Mouse (Mus musculus) olfactory bulb, adult 2 months (tissue): ENCODE measurements around the gene Csgalnact2. TPM values are rescaled to one million over a fixed set of nuclear protein-coding genes. Genes with fewer than 3 reads are reported as not detected.

Source experiments
- H3K27ac ChIP-seq: fragments of 200-500 bp; 2 replicates; pipeline ENCODE4 v1.5.1; 2012; ENCODE audit warnings: low read depth, low read length; ENCODE audit not compliant: insufficient read depth
- H3K4me1 ChIP-seq: fragments of 200-500 bp; 2 replicates; pipeline ENCODE4 v1.6.1; 2012; ENCODE audit warnings: low read length; ENCODE audit not compliant: control insufficient read depth, insufficient read depth
- H3K4me3 ChIP-seq: fragments of 200-500 bp; 2 replicates; pipeline ENCODE4 v1.5.1; 2012; ENCODE audit warnings: mild to moderate bottlenecking, low read depth, low read length, moderate library complexity; ENCODE audit not compliant: insufficient read depth
- CTCF ChIP-seq: fragments of 200-500 bp; IDR thresholded peaks from 2 replicates; pipeline ENCODE4 v1.5.1; 2012; ENCODE audit warnings: low read depth, mild to moderate bottlenecking, low read length, moderate library complexity; ENCODE audit not compliant: insufficient read depth
- POLR2A ChIP-seq: fragments of 200-500 bp; IDR thresholded peaks from 2 replicates; pipeline ENCODE4 v1.6.1; 2012; ENCODE audit warnings: mild to moderate bottlenecking, low read depth, low read length, moderate library complexity; ENCODE audit not compliant: insufficient read depth
- WGBS: fragments of 180-500 bp; shearing (Covaris S2); methylation state at CpG from one replicate; pipeline ENCODE4 v1.1.7; 2018; 5-methylcytosine and 5-hydroxymethylcytosine counted together
- polyA plus RNA-seq: library from polyadenylated mRNA; stranded (reverse); fragments of >200 nt; gene quantifications from 2 replicates; pipeline ENCODE4 v1.2.4, GENCODE M21; 2012; ENCODE audit warnings: low replicate concordance; ENCODE audit not compliant: missing spikeins, insufficient read depth, insufficient read length

The Csgalnact2 gene
- polyA plus RNA-seq, 1 experiment: not detected

DNA sequence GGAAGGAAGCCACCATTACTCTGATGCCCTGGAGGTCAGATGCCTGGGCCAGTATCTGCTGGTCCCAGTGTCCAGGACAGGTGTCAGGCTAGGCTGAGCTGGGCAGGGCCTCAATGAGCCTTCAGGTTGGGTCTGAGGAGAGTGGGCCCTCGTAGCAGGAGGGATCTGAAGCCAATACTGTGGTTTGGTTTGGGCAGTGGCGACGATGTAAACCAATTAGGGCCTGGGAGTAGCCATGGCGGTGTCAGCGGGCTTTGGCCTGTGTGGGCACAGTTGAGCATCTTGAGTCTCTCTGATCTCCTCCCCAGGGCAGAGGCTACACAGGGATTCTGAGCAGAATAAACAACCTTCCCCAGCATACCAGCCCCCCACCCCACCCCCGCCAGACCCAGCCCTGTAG lies 55.3 kb downstream of the Csgalnact2 start:
- WGBS: 83% methylated on average over 6 of the region's 6 CpGs
- H3K4me1 ChIP-seq: peaks cover 30% of the 10 kb centered on the region

DNA sequence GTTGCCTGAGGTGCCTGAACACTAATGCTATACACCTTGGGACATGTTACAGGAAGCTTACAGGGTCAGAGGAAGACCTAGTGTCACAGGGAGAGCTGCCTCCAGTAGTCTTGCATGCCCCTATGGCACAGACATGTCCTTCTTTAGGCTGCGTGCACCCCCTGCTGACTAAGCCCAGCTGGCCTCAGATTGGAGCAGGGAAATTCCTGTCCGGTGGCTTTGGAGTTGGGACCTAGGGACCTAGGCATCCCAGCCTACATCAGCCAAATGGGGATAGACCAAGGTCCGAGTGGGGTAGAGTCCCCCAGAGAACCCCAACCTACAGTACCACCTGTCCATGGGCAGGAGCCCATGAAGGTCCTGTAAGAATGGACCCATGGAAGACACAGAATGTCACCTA lies 56.6 kb downstream of the Csgalnact2 start:
- H3K4me3 ChIP-seq: no peak overlapping the region
- H3K4me1 ChIP-seq: peaks cover 42% of the 10 kb centered on the region
- 80% methylated on average over 3 of the region's 3 CpGs for WGBS
- TF ChIP-seq CTCF: no peak
- no peak for TF ChIP-seq POLR2A
- no peak overlapping the region for H3K27ac ChIP-seq

More for the DNA sequence above, 55.3 kb downstream of the Csgalnact2 start:
- no peak for TF ChIP-seq CTCF
- no peak for TF ChIP-seq POLR2A
- no peak overlapping the region for H3K27ac ChIP-seq
- no peak overlapping the region for H3K4me3 ChIP-seq

DNA sequence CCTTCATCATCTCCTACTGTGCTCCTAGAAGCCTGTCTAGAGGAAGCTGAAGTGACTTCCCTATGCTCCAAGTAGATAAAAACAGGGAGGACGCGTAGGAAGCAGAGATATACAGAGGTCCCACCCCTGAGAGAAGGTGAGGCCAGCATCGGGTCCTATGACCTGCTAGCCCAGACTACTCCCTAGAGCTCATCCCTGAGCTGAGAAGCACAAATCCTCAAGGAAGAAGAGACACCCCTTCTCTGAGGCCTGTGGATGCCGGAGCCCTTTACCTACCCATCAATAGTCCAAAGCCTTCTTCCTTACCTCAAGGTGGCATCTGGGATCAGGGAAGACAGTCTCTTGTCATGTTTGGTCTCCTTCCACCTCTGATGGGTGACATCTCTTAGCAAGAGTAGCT lies 58.2 kb downstream of the Csgalnact2 start:
- H3K4me3 ChIP-seq: no peak overlapping the region
- H3K4me1 ChIP-seq: peaks cover 58% of the 10 kb centered on the region
- TF ChIP-seq POLR2A (no peak), CTCF (no peak)
- no peak overlapping the region for H3K27ac ChIP-seq
- 94% methylated on average over 4 of the region's 4 CpGs for WGBS

DNA sequence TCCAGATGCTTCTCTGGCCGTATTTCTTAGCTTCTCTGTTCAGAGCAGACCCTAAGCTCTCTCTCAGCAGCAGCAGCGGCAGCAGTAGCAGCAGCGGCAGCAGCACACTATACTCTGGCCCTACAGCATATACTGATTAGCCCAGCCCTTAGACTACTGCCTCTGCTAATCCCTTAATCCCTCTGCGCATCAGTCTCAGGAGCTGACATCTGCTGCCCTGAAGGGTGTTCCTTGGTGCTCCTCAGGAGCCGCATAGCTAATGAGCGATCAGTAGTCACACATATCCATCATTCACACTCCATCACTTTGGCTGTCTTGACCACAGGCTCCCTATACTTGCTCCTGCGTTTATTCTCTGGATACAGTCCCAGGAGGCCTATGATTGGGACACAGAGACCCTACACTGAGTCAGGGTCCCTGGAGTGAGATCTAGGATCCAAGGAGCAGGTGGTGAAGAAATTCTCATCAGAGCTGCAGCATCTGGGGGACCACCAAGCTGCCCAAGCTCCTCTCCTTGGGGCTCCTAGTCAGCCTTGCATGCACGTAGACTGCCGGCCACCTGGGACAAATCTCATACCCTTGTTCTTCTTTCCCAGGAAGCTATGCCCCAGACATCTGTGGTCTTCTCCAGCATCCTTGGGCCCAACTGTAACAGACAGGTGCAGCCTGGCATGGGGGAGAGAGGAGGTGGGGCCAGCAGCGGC lies 59.0 kb downstream of the Csgalnact2 start:
- WGBS: 68% methylated on average over 10 of the region's 10 CpGs
- no peak overlapping the region for H3K27ac ChIP-seq
- TF ChIP-seq CTCF (no peak), POLR2A (no peak)
- peaks cover 66% of the 10 kb centered on the region for H3K4me1 ChIP-seq
- H3K4me3 ChIP-seq: no peak overlapping the region

DNA sequence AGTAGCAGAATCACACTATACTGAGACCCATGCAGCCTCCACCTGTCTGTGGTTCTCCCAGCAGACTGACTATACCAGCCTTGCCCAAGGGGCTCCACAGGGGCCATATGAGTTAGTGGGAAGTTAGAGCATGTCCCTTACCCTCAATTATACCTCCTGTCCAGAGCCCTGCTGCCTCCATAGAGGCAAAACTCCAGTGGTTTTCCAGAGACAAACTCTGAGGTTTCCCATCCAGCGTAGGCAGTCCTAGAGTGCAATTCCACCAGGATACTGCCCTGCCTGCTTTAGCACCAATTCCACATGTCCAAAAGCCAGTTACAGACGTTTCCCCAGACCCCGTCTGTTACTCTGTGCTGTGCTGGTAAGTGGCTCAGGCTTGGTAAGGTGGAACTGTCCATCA lies 59.6 kb downstream of the Csgalnact2 start:
- no peak overlapping the region for H3K27ac ChIP-seq
- 64% methylated on average over 3 of the region's 3 CpGs for WGBS
- no peak for TF ChIP-seq POLR2A
- no peak for TF ChIP-seq CTCF
- H3K4me1 ChIP-seq: peaks cover 73% of the 10 kb centered on the region
- no peak overlapping the region for H3K4me3 ChIP-seq

DNA sequence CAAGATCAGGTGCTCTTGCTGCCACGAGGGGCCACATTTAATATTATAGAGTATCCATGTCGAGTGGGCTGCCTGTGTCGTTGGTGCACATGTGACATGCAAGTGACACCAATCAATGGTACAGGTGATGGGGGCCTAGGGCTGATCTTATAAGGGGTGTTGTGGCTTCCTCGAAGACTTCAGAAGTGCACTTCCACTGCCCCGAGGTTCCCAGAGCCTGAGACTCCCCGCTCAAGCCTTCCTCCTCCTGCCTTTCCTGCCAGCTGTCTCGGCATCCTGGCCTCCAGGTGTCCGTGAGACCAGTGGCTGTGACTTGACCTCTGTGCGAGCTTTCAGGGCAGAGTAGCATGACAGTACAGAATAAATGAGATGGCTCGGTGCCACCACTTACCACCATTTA lies 60.2 kb downstream of the Csgalnact2 start:
- peak overlapping the region; percentile 22; the same call in 1 of the 2 replicates for H3K27ac ChIP-seq
- no peak overlapping the region for H3K4me3 ChIP-seq
- WGBS: 79% methylated on average over 10 of the region's 10 CpGs
- TF ChIP-seq CTCF (no peak), POLR2A (no peak)
- H3K4me1 ChIP-seq: peaks cover 78% of the 10 kb centered on the region

DNA sequence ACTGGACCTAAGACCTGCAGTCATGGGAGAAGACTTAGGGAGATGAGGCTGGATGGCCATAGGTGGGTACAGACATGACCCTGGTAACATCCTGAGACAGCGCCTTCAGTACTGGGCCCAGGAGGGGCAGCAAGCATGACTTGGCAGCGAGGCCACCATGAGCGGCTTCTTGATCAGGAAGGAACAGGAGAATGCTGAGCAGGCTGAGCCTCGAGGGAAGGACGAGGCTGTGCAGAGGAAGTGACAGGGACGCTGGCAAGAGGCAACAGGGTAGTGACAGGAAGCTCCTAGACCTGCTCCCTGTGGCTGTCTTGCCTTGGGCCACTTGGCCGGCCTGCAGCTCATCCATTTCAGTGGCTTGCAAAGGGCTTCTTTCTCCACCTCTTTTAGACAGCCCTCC lies 61.5 kb downstream of the Csgalnact2 start:
- WGBS: 76% methylated on average over 7 of the region's 7 CpGs
- peaks cover 79% of the 10 kb centered on the region for H3K4me1 ChIP-seq
- no peak overlapping the region for H3K4me3 ChIP-seq
- TF ChIP-seq POLR2A (no peak), CTCF (0 out of 2 replicates have a peak, but pooled peaks have one; percentile 9)
- peak overlapping the region; percentile 32 for H3K27ac ChIP-seq

DNA sequence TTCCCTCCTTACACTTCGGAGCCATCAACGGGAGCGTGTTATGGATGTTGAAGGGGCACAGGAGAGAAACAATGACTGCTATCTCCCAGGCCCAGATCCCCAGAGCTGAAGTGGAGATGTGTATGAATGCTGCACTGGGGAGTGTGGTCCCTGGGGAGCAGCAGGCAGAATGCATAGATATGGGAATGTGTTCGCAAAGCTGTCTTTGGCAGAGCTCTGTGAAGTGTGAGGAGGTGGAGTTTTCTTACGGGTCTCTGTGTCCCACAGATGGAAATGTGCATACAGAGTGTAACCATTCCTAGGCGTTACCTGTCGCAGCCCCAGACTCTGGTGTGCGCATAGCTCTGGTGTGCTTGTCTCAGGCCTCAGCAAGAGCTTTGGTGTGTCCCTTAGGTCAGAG lies 62.2 kb downstream of the Csgalnact2 start:
- Histone ChIP-seq H3K27ac (peak overlapping the region; percentile 97), H3K4me3 (no peak overlapping the region), H3K4me1 (peaks cover 83% of the 10 kb centered on the region)
- TF ChIP-seq CTCF: no peak
- TF ChIP-seq POLR2A: no peak
- 64% methylated on average over 8 of the region's 8 CpGs for WGBS

DNA sequence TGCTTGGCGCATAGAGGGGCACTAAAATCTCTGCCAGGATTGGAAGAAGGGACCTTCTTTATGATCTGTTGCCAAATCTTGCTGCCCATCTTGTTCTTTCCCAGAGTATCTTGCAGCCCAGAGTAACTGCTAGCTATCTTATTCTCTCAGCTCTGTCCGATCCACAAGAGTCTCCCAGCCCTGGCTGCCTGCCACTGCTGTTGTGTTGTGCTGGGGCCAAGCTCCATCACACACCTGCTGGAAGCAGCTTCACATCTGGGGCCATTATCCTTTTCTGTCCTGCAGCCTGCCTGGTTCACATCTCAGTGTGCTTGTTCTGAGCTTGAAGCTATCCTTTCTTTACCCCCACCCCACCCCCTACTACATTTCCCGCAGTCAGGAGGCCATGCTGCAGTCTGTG lies 62.7 kb downstream of the Csgalnact2 start:
- TF ChIP-seq POLR2A: no peak
- TF ChIP-seq CTCF: no peak
- peak overlapping the region; percentile 97 for H3K27ac ChIP-seq
- peaks cover 85% of the 10 kb centered on the region for H3K4me1 ChIP-seq
- 32% methylated on average over 3 of the region's 3 CpGs for WGBS
- H3K4me3 ChIP-seq: no peak overlapping the region

DNA sequence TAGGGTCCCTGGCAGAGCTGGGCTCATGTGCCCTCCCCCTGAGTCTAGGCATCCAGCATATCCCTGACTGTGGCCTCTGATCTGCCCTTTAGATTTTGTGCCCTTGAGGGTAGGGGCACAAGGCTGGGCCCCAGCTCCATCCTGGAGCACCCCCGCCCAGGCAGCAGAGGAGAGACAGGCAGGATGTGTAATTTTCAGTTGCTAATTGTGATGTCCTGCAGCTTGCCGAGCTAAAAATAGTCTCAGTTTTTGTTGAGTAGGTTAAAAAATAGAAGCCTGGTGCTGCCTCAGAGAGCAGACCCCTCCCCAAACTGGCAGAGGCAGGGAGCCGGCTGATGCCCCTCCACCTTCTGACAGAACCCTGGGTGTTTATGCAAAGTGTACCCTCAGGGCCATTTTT lies 64.8 kb downstream of the Csgalnact2 start:
- TF ChIP-seq POLR2A (no peak), CTCF (no peak)
- peak overlapping the region; percentile 97 for H3K27ac ChIP-seq
- H3K4me1 ChIP-seq: peaks cover 83% of the 10 kb centered on the region
- 6% methylated on average over 3 of the region's 3 CpGs for WGBS
- H3K4me3 ChIP-seq: no peak overlapping the region
